Mouse (Mus musculus) stomach, postnatal 0 days (tissue): Measurements from ENCODE around the gene Tnfrsf25. TPM values are rescaled to one million over a fixed set of nuclear protein-coding genes. Genes with fewer than 3 reads are reported as not detected.
A peak's percentile ranks its signal among the peaks of the same experiment; 100 is the strongest.

Experiments used
- ATAC-seq: fragments of 200-750 bp; cut with Nextera tagmentation; 2 replicates; pipeline ENCODE4 v1.8.0; 2017; ENCODE audit not compliant: low FRiP score, low TSS enrichment
- DNase-seq: peaks from one replicate; pipeline ENCODE4 v3.0.0-alpha.2; 2016; ENCODE audit warnings: low spot score
- H3K27ac ChIP-seq: fragments of 300-500 bp; sonication (generic); replicated peaks from 2 replicates; pipeline ENCODE4 v1.5.1; 2014; ENCODE audit warnings: mild to moderate bottlenecking, control low read depth
- H3K27me3 ChIP-seq: fragments of 300-500 bp; sonication (generic); 2 replicates; pipeline ENCODE4 v1.6.1; 2014; ENCODE audit warnings: low read length; ENCODE audit not compliant: control insufficient read depth, insufficient read depth
- H3K36me3 ChIP-seq: fragments of 300-500 bp; sonication (generic); 2 replicates; pipeline ENCODE4 v1.6.1; 2014; ENCODE audit warnings: low read length, mixed read lengths; ENCODE audit not compliant: control insufficient read depth, insufficient read depth
- H3K4me1 ChIP-seq: fragments of 300-500 bp; sonication (generic); replicated peaks from 2 replicates; pipeline ENCODE4 v1.6.1; 2014; ENCODE audit warnings: antibody characterized with exemption; ENCODE audit not compliant: control insufficient read depth, insufficient read depth
- H3K4me2 ChIP-seq: fragments of 300-500 bp; sonication (generic); replicated peaks from 2 replicates; pipeline ENCODE4 v1.6.1; 2014; ENCODE audit warnings: low read depth, mild to moderate bottlenecking, control low read depth, moderate library complexity
- H3K4me3 ChIP-seq: fragments of 300-500 bp; sonication (generic); 2 replicates; pipeline ENCODE4 v1.5.1; 2014; ENCODE audit warnings: low read depth, low read length, control low read depth
- H3K9ac ChIP-seq: fragments of 300-500 bp; sonication (generic); 2 replicates; pipeline ENCODE4 v1.6.1; 2014; ENCODE audit warnings: mild to moderate bottlenecking, low read length, control low read depth, mixed read lengths
- H3K9me3 ChIP-seq: fragments of 300-500 bp; sonication (generic); 2 replicates; pipeline ENCODE4 v1.6.1; 2016; ENCODE audit warnings: low read length; ENCODE audit not compliant: control insufficient read depth
- CTCF ChIP-seq: IDR thresholded peaks from 2 replicates; pipeline ENCODE4 v1.5.1; 2016; ENCODE audit warnings: antibody characterized with exemption, low read depth, mild to moderate bottlenecking, moderate library complexity
- EP300 ChIP-seq: optimal IDR thresholded peaks from 2 replicates; pipeline ENCODE3; 2016; ENCODE audit warnings: antibody characterized with exemption
- WGBS: fragments of 180-500 bp; shearing (Covaris S2); extraction: QIAGEN DNeasy Blood & Tissue Kit; methylation state at CpG from one replicate; pipeline ENCODE4 v1.1.7; 2014; 5-methylcytosine and 5-hydroxymethylcytosine counted together
- polyA plus RNA-seq: library from polyadenylated mRNA; unstranded; fragments of >200 nt; fragmentation: Nextera tagmentation; extraction: Ambion mirVana; gene quantifications from 2 replicates; pipeline ENCODE4 v1.2.1, GENCODE M21; 2015

Gene Tnfrsf25
- polyA plus RNA-seq, 1 experiment from 2014 or later, result 0.49 TPM

- ATAC-seq (no peak), DNase-seq (peak; percentile 43)
- H3K27ac ChIP-seq, result no peak overlapping the region
- WGBS, result 2% methylated on average over 18 of the region's 19 CpGs
- peak overlapping the region; percentile 26 for H3K4me3 ChIP-seq
- 0 out of 2 replicates have a peak, but pooled peaks cover 8% of the 10 kb centered on the region for H3K4me1 ChIP-seq
- peak overlapping the region; percentile 51 for H3K4me2 ChIP-seq
- peaks cover 11% of the 10 kb centered on the region; the same call in 1 of the 2 replicates for H3K27me3 ChIP-seq
- no peaks in the 10 kb centered on the region for H3K9me3 ChIP-seq
- no peaks in the 10 kb centered on the region for H3K36me3 ChIP-seq
- TF ChIP-seq CTCF, result no peak
- TF ChIP-seq EP300, result no peak
- H3K9ac ChIP-seq, result 0 out of 2 replicates have a peak overlapping the region, but pooled peaks have one; percentile 18
Observed at GRCm38 (mm10) chr4:152159285-152159678, 43.5 kb downstream of the Tnfrsf25 start.

DNA sequence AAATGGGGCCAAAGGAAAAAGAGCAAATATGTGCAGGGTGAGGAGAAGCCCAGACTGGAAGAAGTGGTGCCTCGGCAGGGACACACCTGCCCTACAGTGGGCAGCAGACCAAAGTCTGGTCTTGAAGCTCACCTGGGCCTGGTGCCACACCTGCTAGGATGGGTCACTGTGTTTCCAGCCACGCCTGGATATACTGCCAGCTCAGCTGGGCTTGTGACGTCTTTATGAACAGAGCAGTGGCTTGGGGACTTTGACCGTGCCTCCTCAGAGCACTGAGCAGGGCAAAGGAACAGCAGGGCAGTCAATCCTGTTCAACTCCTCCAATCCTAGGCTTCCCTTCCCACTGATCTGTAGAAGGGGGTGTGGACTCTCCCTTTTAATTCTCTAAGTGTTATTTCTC lies 45.0 kb downstream of the Tnfrsf25 start:
- Histone ChIP-seq H3K4me3 (no peak overlapping the region), H3K9me3 (no peaks in the 10 kb centered on the region), H3K36me3 (no peaks in the 10 kb centered on the region), H3K27ac (0 out of 2 replicates have a peak overlapping the region, but pooled peaks have one; percentile 56), H3K9ac (no peak overlapping the region), H3K4me1 (0 out of 2 replicates have a peak, but pooled peaks cover 8% of the 10 kb centered on the region), H3K27me3 (peaks cover 11% of the 10 kb centered on the region; the same call in 1 of the 2 replicates), H3K4me2 (no peak overlapping the region)
- WGBS, result 27% methylated on average over 4 of the region's 4 CpGs
- DNase-seq (peak; percentile 81), ATAC-seq (peak; percentile 88)
- TF ChIP-seq CTCF, result peak; percentile 35; the same call in 1 of the 2 replicates
- TF ChIP-seq EP300, result no peak

DNA sequence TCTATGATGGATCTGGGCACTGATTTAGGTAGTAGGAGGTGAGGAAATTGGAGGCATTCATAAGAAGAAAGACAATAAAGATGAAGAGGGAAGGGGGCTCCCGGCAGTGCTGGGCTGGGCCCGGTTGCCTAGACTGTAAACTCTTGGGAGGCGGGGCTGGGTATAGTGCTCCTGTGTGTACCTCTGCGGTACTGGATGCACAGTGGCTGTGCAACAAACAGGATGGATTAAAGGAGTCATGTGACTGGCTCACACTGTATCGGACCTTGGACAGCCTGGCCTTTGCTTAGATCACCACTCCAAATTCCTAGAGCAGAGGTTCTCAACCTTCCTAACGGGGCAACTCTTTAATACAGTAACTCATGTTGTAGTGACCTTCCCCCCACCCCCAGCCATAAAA lies 45.9 kb downstream of the Tnfrsf25 start:
- H3K27ac ChIP-seq, result no peak overlapping the region

GRCm38 (mm10) chr4:152162748-152163147 lies 47.0 kb downstream of the Tnfrsf25 start:
- Histone ChIP-seq H3K9me3 (no peaks in the 10 kb centered on the region), H3K4me2 (no peak overlapping the region), H3K9ac (no peak overlapping the region), H3K4me3 (no peak overlapping the region), H3K27ac (no peak overlapping the region; the same call in 1 of the 2 replicates), H3K27me3 (peaks cover 11% of the 10 kb centered on the region; the same call in 1 of the 2 replicates), H3K36me3 (no peaks in the 10 kb centered on the region), H3K4me1 (0 out of 2 replicates have a peak, but pooled peaks cover 8% of the 10 kb centered on the region)
- no peak for ATAC-seq
- DNase-seq, result no peak
- WGBS, result 63% methylated on average over 2 of the region's 2 CpGs
- TF ChIP-seq CTCF (no peak), EP300 (no peak)

More for the DNA sequence above, 45.9 kb downstream of the Tnfrsf25 start:
- Histone ChIP-seq H3K4me2 (no peak overlapping the region), H3K9ac (no peak overlapping the region), H3K36me3 (no peaks in the 10 kb centered on the region), H3K4me3 (no peak overlapping the region), H3K27me3 (peaks cover 11% of the 10 kb centered on the region; the same call in 1 of the 2 replicates), H3K9me3 (no peaks in the 10 kb centered on the region), H3K4me1 (0 out of 2 replicates have a peak, but pooled peaks cover 8% of the 10 kb centered on the region)
- TF ChIP-seq CTCF (no peak), EP300 (no peak)
- DNase-seq (no peak), ATAC-seq (no peak)
- 64% methylated on average over 6 of the region's 6 CpGs for WGBS

GRCm38 (mm10) chr4:152165036-152165931 lies 49.5 kb downstream of the Tnfrsf25 start:
- DNase-seq (peak; percentile 76), ATAC-seq (no peak; the same call in 1 of the 2 replicates)
- no peaks in the 10 kb centered on the region for H3K9me3 ChIP-seq
- no peak overlapping the region for H3K9ac ChIP-seq
- no peak overlapping the region for H3K4me3 ChIP-seq
- H3K4me1 ChIP-seq, result no peaks in the 10 kb centered on the region
- H3K27me3 ChIP-seq, result peaks cover 2% of the 10 kb centered on the region; the same call in 1 of the 2 replicates
- no peak overlapping the region; the same call in 1 of the 2 replicates for H3K4me2 ChIP-seq
- WGBS, result 14% methylated on average over 22 of the region's 22 CpGs
- no peaks in the 10 kb centered on the region for H3K36me3 ChIP-seq
- TF ChIP-seq CTCF, result peak; percentile 96
- no peak for TF ChIP-seq EP300
- H3K27ac ChIP-seq, result peak overlapping the region; percentile 65
